Mouse (Mus musculus) liver, embryonic 14.5 days (tissue): ENCODE results near the gene Lrrn4.

Source experiments
- CTCF ChIP-seq: IDR thresholded peaks from 2 replicates; pipeline ENCODE4 v1.5.1; 2016; ENCODE audit warnings: antibody characterized with exemption, low read depth, control low read depth
- EP300 ChIP-seq: IDR thresholded peaks from 2 replicates; pipeline ENCODE4 v1.6.1; 2016; ENCODE audit warnings: antibody characterized with exemption, low read depth

- TF ChIP-seq CTCF (no peak), EP300 (no peak)
Measured at GRCm38 (mm10) chr2:132871663-132872062, 9.0 kb downstream of the Lrrn4 start.
